Mouse (Mus musculus): ENCODE results near the gene AL607142.1.

- no peak for TF ChIP-seq POLR2A (IDR thresholded peaks at IDR 0.05; ENCODE audit: insufficient read depth, low read depth, low read length)
- TF ChIP-seq CTCF (IDR thresholded peaks at IDR 0.05; ENCODE audit: insufficient read depth, low read depth, low read length): no peak
These were observed 42.4 kb upstream of the AL607142.1 start for GRCm38 (mm10) chr4:120022392-120022791.
